Mouse (Mus musculus): ENCODE results near the gene 4933405L10Rik.

DNA sequence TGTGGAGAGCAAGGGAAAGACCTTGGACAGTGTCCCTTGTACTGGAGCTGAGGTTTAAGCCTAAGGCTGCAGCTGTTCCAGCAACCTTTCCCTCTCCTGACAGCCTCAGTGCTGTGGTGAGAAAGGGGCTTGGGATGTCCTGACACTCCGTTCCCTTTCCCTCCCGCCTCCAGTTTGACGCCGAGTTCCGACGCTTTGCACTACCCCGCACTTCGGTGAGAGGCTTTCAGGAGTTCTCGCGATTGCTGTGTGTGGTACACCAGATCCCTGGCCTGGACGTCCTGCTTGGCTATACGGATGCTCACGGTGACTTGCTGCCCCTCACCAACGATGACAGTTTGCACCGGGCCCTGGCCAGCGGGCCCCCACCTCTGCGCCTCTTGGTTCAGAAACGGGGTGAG, 5.5 kb upstream of the 4933405L10Rik start:
- TF ChIP-seq POLR2A (IDR thresholded peaks at IDR 0.05; ENCODE audit: insufficient read depth, low read depth, low read length) (no peak), CTCF (IDR thresholded peaks at IDR 0.05; ENCODE audit: insufficient read depth, low read depth, low read length) (no peak)

All from olfactory bulb, adult 2 months (tissue).